Mouse (Mus musculus) CD4-positive naive resting alpha-beta T cell, adult 76 days (primary cell): ENCODE measurements around the gene Olfr461. TPM values are rescaled to one million over a fixed set of nuclear protein-coding genes. Genes with fewer than 3 reads are reported as not detected.

ENCODE experiments used
- total RNA-seq: library from RNA; stranded (reverse); gene quantifications from one replicate; pipeline ENCODE4 v1.2.4, GENCODE M21; 2023

Gene Olfr461
- not detected for total RNA-seq

DNA sequence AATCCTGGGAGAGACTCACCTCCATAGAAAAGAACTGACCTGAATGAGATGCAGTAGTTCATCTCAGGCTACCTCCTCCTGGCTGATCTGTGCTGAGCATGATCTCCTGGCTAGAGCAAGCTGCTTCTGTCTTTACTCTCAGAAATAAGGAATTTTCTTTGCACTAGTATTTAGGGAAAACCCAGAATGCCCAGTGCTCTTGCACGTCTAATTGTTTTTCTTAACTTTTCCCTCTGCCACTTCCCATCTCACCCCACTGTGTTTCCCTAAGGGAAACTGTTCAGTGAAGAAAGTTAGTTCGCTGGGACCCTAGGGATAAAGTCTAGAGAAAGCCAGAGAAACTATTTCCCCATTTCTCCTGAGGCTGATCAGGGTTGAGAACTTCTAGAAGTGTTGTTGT is at the start of gene Olfr461:
Gene Olfr461, minus strand, starts transcription at position 101 of the 400 bp plus-strand sequence.

DNA sequence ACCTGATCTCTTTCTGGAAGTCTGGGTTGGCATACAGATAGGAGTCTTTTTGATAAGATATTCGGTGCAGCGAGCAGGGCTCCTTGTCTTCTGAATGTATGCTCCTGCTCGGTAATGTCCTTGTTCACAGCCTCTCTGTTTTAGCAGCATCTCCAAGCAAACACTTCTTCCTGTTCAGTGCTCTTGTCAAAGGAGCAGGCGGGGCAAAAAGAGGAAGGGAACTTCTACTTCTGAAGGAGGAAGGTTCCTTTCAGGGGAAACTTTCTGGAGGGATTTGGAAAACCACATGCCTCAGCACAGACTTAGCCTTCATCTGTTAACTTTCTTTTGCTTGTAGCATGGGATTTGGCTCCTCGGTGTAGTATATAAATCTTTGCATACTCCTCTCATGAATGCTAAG is 30.8 kb upstream of the Olfr461 start, which contains the start of gene Clec5a:
Gene Clec5a, minus strand, starts transcription at position 177 of the 400 bp plus-strand sequence.

DNA sequence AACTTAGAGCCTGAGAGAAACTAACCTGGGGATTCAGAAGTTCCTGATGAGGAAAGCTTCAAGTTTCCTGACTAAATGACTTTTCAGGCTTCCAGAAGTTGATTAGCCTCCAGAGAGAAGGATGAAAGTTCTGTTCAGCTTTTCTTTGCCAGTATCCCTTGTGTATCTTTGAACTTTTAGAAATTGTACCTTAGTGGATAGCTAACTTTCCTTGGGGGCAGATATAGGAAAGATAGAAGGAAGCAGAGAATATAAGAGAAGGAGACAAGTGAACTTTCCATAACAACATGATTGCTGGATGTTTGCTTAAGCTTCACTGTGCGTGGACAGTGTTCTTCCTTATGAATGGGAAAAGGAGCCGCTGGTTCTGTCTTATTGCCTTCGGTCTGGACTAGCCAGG is 14.3 kb upstream of the Olfr461 start, which contains the start of gene Olfr460:
Gene Olfr460, plus strand, starts transcription at position 301 of the 400 bp plus-strand sequence.

DNA sequence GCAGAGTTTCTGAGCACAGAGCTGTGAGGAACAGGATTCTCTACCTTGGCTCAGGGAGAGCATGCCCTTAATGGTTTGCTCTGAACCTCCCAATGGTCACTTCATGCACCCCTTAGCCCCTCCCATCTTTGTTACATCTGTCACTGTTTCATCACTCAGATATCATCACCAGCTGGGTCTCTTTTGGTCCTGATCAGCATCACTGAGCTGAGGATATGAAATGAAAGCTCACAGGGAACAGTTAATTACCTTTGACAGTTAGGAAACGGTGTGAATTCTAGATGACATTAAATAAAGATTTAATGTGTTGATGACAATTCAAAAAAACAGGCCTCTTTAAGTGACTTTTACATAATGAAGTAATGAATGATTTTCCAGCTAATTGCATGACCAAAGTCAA is 35.4 kb downstream of the Olfr461 start, which contains the start of gene Prss37:
Gene Prss37, minus strand, starts transcription at position 101 of the 400 bp plus-strand sequence.

DNA sequence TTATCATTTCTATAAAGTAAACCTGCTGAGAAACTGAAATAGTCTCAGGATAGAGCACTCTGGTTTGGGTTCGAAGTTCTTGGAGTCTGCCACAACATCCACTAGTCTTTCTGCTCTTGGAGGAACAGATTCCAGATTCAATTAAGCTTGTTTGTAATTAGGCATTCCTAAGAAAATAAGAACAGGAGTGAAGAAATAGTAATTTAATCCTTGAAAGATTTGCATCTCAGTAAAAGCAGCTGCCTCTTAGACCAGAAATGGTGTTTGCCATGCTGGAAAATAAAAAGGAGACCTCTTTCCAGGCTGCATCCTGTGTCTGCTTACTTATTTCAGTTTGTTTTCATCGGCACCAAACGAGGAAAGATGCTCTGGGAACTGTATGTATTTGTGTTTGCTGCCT is 61.6 kb downstream of the Olfr461 start, which contains the start of gene Tas2r108:
Gene Tas2r108, plus strand, starts transcription at position 301 of the 400 bp plus-strand sequence.

Other genes with a start within 250 kb of the Olfr461 start
- gene Agk, start 229.9 kb downstream of the Olfr461 start, total RNA-seq, result 43.2 TPM
- gene E330009J07Rik, start 118.9 kb downstream of the Olfr461 start, total RNA-seq, result 17.9 TPM
- not detected for gene Wee2, start 116.0 kb downstream of the Olfr461 start, total RNA-seq
- gene Ssbp1, start 83.7 kb downstream of the Olfr461 start, total RNA-seq, result 59.5 TPM
- gene Tas2r137, start 63.8 kb downstream of the Olfr461 start, total RNA-seq, result not detected
- gene Tas2r108, start 61.5 kb downstream of the Olfr461 start, total RNA-seq, result not detected
- not detected for gene Prss37, start 35.5 kb downstream of the Olfr461 start, total RNA-seq
- gene Olfr460, start 14.4 kb upstream of the Olfr461 start, total RNA-seq, result not detected
- gene Clec5a, start 30.8 kb upstream of the Olfr461 start, total RNA-seq, result 0.64 TPM
- not detected for gene Tas2r138, start 58.3 kb upstream of the Olfr461 start, total RNA-seq
- gene Mgam, start 73.8 kb upstream of the Olfr461 start, total RNA-seq, result 0.59 TPM